Mouse (Mus musculus) adrenal gland, postnatal 10 days (tissue): ENCODE results near the gene Rpusd3. TPM values are rescaled to one million over a fixed set of nuclear protein-coding genes. Genes with fewer than 3 reads are reported as not detected.

Experiments used
- DNase-seq: peaks from one replicate; pipeline ENCODE4 v3.0.0; 2021; ENCODE audit warnings: mixed read lengths
- long read RNA-seq, 2 experiments: library from polyadenylated mRNA; stranded (forward); transcript quantifications; one replicate each; pipeline ENCODE4 v2.0.0; 2021
- total RNA-seq, 2 experiments: library from RNA; stranded (reverse); gene quantifications; 2 replicates each; pipeline ENCODE4 v1.2.3; 2021

Rpusd3 gene
- total RNA-seq, result 10 to 100 TPM; 16.4 to 24.4 TPM
- long read RNA-seq, experiment 1, transcript Rpusd3-202 (9 exons, 1,269 nt), result major isoform, 16 of 21 reads
- long read RNA-seq, experiment 1, partial matches to known transcripts, result 1 of 21 reads
- long read RNA-seq, experiment 1, other reads (novel, unspliced or antisense), result 2 of 21 reads
- long read RNA-seq, experiment 2, transcript Rpusd3-202 (9 exons, 1,269 nt), result major isoform, 9 of 14 reads
- long read RNA-seq, experiment 2, partial matches to known transcripts, result 1 of 14 reads
- long read RNA-seq, experiment 2, other reads (novel, unspliced or antisense), result 2 of 14 reads

DNA sequence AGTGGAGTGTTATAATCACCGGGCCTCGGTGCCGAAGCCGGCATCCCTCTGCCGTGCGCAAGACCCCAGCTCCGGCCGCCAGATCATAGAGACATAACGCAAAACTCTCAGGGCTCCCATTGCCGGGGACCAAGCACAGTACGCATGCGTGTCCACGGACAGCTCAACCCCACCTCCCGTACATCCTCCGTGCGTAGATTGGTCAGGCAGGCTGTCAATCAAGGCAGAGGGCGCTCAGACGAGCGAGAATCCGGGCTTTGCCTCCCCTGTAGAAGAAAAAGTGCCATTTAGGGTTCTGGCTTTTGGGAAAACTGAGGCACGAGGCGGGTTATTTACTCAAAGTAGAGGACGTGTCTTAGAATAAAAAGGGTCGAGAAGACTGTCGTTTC is at the start of gene Rpusd3:
Rpusd3 (minus strand) TSS at position 142 of the 389 bp plus-strand sequence.
- DNase-seq, result peak; percentile 100

GRCm38 (mm10) chr6:113468512-113468911 is 49.4 kb upstream of the Rpusd3 start:
- DNase-seq, result no peak

DNA sequence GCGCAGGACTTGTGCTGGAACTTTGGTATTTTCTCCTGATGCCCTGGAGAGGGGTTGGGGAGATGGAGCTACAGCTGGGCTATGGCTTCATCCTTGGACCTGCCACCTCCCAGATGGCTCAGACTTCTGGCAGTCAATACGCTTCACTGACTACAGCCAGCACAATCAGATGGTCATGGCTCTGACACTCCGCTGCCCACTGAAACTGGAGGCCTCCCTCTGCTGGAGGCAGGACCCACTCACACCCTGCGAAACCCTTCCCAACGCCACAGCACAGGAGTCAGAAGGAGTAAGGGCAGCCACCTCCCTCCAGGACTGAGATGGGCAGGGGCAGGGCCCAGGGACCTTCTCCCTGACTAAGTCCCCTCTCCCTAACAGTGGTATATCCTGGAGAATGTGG is 46.5 kb upstream of the Rpusd3 start:
- no peak for DNase-seq

- DNase-seq, result no peak
Measured at GRCm38 (mm10) chr6:113464040-113464439, 44.9 kb upstream of the Rpusd3 start.

GRCm38 (mm10) chr6:113458635-113459034 is 39.5 kb upstream of the Rpusd3 start:
- no peak for DNase-seq

GRCm38 (mm10) chr6:113457952-113458534 is 38.9 kb upstream of the Rpusd3 start, which contains the start of gene Il17re:
Gene Il17re, plus strand, starts transcription at chr6:113458484.
- no peak for DNase-seq

DNA sequence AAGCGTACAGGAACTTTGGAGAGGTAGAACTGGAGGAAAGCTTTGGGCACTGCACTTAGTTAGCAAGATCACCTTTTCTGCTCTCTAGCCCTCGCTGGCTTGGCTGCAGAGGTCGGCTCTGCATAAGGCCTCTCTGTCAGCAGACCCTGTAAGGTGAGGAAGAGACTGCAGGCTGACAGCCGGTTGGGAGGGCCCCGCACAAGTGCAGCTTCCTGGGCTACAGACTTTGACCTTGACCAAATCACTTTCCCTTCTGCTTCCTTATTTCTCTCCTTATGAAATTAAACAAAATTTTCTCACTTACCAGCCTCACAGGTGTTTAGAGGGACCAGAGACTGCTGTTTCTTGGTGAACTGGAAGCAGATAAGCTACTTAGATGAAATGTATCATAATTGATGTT is 35.9 kb upstream of the Rpusd3 start:
- no peak for DNase-seq

DNA sequence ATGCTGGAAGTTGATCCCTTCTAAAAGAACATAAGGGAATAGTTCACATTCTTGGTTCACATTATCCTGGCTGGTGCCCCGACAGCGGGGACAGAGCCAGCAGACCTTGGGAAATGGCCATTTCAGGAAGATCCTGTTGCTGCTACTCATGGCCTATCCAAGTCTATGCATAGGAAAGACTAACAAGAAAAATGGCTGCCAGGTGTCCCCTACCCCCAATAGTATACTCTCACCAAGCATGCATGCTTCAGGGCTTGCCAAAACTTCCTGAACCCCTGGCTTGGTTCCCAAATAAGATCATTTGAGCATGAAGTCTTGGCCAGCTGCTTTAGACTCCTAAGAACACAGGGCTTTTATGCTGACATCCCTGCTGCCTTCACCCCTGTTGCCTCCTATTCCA is 32.7 kb upstream of the Rpusd3 start:
- DNase-seq, result no peak

DNA sequence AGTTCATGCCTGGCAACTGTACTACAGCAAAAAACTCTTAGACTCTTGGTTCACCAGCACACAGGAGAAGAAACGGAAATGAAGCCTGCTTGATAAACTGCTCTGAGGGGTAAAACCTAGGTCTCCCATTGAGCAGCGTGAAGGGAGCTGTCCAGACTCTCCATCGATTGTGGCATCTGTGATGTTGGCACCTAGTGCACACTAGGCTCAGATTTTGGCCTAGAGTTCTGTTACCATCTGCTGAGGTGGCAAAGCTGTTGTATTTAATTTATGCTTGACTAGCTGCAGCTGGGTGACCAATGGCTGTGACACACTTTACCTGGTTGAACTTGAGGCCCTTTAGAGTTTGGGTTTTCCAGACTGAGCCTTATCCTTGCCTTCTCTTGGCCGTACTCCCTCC is 28.5 kb upstream of the Rpusd3 start:
- DNase-seq, result no peak

DNA sequence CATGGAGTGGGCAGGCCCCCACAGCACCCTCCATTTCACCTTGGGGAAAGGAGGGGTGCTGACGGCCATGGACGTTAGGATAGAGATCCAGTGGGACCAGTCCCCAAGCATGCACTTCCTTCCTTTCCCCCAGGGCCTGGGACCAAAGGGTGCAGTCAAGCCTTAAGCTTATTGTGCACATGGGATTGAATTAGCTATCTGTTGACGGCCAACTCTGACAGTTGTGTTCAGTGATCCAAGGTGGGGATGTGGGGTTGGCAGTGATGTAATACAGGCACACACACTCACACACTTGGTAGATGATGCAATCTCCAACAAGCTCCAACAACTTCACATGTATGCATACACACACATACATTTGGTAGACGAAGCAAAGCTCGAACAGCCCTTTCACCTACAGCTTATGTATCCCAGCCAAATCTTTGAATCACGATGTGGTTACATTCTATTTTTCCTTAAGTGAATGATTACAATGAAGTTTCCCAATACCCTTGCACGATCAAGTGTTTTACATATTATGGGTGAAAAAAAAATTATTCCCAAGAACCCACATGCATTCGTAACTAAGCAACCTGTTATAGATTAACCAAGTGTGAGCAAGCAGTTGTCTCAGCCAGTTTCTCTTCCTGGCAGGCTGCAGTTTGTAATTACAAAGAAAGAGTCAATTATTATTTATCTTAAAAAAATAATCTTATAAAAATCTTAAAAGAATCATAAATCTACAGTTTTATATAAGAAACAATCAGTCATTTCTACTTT is 25.2 kb upstream of the Rpusd3 start:
- no peak for DNase-seq

DNA sequence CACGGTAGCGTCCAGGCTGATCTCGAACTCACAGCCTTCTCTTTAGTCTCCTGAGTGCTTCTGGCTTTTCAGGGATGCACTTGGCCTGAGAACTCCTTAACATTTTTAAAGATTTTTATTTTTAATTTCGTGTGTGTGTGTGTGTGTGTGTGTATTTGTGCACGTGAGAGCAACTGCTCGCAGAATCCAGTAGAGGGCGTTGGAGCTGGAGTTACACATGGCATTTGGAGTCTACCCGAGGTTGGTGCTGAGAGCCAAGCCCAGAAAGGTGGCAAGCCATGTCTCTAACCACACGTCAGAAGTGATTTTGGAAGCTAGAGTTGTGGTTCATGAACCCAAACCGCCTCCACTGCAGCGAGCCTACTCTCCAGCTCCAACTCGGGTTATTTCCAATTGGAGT is 24.0 kb upstream of the Rpusd3 start:
- DNase-seq, result no peak

DNA sequence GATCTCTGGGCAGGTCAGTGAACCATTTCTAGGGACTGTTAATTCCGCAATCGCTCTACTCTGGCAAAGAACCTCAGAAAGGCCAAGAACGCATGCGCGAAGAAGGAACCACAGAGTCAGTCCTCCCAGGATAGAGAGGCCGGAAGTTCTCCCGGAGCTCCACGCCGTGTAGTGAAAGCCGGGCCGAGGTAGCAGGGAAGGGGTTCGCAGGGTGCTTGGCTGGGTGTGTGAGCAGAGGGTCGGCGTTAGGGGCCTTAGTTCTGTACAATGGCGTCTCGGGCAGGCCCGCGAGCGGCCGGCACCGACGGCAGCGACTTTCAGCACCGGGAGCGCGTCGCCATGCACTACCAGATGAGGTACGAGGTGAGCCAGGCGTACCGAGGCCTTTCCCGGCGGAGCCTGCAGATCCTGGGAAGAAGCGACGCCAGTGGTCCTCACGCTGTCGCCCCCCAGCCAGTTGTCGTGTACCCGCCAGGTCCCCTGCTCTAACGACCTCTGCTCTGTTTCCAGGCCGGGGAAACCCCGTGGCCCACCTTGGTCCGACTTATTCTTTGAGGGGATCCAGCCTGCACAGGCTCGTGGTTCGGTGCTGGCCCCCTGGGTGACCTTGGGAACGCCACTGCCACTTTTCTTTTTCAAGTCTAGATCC is 23.4 kb upstream of the Rpusd3 start, which contains the start of gene Jagn1:
Jagn1 (plus strand) TSS at position 128 of the 649 bp plus-strand sequence.
- peak; percentile 96 for DNase-seq

DNA sequence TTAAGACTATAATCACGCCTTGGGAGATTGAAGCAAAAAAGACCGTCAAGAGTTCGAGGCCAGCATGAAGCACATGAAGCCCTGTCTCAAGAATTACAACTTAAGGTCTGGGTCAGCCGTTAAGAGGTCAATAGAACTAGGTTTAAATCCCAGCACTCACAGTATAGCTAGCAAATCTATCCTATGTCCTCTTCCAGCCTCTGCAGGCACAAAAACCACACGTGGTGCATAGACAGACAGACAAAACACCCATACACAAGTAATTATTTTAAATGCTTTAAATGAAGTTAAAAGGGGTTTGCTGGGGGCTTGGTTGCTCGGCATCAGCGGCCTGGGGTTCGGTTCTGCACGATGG is 22.9 kb upstream of the Rpusd3 start:
- DNase-seq, result no peak

DNA sequence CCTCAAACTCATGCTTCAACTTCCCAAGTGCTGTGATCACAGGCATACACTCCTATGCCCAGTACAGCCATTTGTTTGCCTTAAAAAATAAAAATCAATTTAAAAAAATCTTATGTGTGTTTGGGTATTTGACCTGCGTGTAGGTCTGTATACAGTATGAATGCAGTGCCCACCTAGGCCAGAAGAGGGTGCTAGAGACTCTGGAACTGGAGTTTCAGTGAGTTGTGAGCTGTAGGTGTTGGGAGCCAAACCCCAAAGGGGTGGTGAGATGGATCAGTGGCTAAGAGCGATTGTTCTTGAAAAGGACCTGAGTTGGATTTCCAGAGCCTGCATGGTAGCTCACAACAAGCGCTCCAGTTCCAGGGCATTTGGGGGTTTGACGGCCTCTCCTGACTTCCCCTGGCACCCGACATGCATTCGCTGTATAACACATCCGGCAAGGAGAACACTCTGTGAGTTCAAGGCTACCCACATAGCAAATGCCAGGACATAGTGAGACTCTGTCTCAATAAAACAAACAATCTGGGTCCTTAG is 22.1 kb upstream of the Rpusd3 start:
- DNase-seq, result peak; percentile 85

DNA sequence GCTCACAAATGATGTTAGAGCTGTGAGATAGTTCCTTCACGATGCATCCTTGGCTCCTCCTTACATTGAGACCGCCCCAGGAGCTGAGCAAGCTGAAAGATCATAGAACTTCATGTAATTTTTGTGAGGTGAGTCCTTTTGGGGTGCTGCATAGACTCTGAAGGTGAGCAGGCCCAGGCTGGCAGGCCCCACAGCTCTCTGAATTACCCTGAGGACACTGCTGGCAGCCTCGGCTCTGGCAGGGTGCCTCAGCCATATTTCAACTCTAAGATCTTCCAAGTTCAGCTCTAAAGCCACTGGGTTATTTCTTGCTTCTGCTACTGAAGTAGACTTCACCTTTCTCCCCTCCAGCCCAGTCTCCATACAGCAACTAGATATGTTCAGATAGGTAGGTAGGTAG is 21.5 kb upstream of the Rpusd3 start:
- DNase-seq, result peak; percentile 72

DNA sequence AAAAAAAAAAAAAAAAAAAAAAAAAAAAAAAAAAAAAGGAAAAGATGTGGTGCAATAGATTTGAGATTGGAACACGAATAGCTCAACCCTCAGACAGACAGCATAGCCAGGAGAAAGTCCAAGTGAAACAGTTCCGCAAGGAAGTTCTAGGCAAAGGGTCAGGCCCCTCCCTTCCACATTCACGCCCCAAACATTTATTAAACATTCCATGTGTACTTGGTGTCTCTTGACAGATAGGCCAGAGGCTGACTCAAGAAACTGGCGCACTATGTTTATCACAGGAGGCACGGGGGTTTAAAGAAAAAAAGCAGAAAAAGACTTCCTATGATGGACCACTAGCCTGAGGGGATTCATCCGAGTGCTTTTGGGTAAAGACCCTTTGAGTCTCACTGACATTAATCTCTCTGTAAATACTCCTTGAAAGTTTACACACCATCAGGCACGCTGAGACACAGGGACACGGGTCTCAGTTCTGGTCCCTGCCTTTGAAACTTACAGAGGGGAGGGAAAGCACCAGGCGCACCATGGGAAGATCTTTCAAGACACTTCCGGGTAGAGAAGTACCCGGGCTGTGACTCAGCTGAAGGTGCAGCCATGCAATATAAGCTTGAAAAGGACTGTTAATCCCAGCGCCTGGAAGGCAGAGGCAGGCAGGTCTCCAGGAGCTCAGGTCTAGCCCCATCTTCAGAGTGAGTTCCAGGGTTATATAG is 19.7 kb upstream of the Rpusd3 start:
- peak; percentile 51 for DNase-seq

DNA sequence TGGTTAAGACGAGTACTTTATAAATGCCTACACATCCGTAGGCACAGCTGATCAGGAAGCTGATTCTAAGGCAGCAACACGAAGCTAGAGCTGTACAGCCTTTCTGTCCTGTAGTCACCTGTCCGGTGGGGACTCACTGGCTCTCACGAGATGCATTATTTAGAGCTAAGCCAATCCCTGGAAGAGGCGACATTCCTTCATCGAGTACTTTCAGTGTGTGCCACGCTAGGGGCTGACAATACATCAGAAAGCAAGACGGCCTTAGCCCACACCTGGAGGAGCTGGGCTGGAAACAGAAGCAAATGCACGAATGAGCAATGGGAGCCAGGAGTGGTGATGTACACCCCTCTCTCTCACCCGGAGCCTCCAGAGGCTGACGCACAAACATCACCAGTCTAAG is 18.0 kb upstream of the Rpusd3 start:
- no peak for DNase-seq

- peak; percentile 45 for DNase-seq
Measured at GRCm38 (mm10) chr6:113435664-113436205, 16.6 kb upstream of the Rpusd3 start, which contains the start of gene Cidec. Gene Cidec, minus strand, starts transcription at chr6:113435760.

DNA sequence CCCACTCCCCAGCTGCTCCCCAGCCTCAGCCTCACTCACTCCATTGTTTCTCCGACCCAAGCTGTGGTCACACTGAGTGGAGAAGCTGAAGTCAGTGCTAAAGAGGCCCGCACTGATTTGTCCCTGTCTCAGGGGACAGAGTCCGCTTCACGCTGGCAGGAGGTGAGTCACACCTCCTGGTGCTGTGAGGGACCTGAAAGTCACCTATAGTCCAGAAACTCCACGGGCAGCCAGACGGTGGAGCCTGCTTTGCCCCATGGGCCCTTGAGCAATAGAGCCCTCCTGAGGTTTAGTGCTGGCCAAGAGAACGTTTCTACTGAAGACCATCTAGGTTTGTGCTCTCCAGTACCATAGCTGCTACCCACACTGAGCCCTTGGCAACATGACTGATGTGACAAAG is 15.6 kb upstream of the Rpusd3 start:
- peak; percentile 70 for DNase-seq

GRCm38 (mm10) chr6:113433661-113434060 is 14.5 kb upstream of the Rpusd3 start:
- DNase-seq, result peak; percentile 43

DNA sequence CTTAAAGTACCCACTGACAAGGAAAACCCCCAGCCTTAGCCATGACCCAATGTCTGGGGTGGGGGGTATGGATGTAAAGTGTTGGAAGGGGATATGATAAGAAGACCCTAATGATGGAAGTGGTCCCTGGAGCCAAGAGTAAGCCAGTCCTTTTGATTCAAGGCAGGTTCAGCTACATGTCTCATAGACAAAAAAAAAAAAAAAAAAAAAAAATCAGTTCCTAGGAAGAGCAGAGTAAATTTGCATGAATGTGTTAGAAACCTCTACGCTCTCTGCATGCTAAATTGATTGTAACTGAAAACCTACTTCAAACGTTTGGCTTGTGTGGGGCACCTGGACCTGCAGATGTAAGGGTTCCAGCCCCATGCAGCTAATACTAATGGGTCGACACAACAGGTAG is 12.7 kb upstream of the Rpusd3 start:
- no peak for DNase-seq

DNA sequence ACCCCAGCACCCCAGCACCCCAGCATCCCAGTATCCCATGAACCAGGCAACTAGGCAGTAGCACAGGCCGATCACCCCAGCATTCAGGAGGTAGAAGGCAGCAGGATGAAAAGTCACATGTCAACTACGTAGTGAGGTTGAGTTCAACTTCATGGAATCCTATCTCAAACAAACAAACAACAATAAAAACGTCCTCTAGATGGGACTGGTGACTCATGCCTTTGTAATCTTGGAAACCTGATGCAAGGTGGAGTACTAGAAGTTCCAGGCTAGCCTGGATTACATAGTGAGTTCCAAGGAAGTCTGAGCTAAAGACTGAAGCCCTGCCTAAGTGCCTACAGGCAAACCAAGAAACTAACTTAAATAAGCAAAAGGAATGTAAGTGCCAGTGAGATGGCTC is 11.7 kb upstream of the Rpusd3 start:
- DNase-seq, result no peak
